Mouse (Mus musculus) forebrain, embryonic 13.5 days (tissue): Measurements from ENCODE around the gene Ckmt2. TPM values are rescaled to one million over a fixed set of nuclear protein-coding genes. Genes with fewer than 3 reads are reported as not detected.
A peak's percentile ranks its signal among the peaks of the same experiment; 100 is the strongest.

ENCODE experiments used
- ATAC-seq: fragments of 200-750 bp; cut with Nextera tagmentation; 2 replicates; pipeline ENCODE4 v1.8.0; 2017
- H3K27ac ChIP-seq: fragments of 300-500 bp; sonication (generic); 2 replicates; pipeline ENCODE4 v1.5.1; 2015; ENCODE audit warnings: inconsistent platforms, mild to moderate bottlenecking, moderate library complexity
- H3K27me3 ChIP-seq: fragments of 300-500 bp; sonication (generic); 2 replicates; pipeline ENCODE4 v1.6.1; 2015; ENCODE audit warnings: mild to moderate bottlenecking, inconsistent platforms
- H3K36me3 ChIP-seq: fragments of 300-500 bp; sonication (generic); 2 replicates; pipeline ENCODE4 v1.6.1; 2015; ENCODE audit warnings: mild to moderate bottlenecking, inconsistent platforms; ENCODE audit not compliant: poor library complexity, severe bottlenecking
- H3K4me1 ChIP-seq: fragments of 300-500 bp; sonication (generic); 2 replicates; pipeline ENCODE4 v1.6.1; 2015; ENCODE audit warnings: inconsistent platforms
- H3K4me2 ChIP-seq: fragments of 300-500 bp; sonication (generic); 2 replicates; pipeline ENCODE4 v1.6.1; 2015; ENCODE audit warnings: inconsistent platforms, mild to moderate bottlenecking, moderate library complexity
- H3K4me3 ChIP-seq: fragments of 300-500 bp; sonication (generic); 2 replicates; pipeline ENCODE4 v1.5.1; 2015; ENCODE audit warnings: mild to moderate bottlenecking, inconsistent platforms
- H3K9ac ChIP-seq: fragments of 300-500 bp; sonication (generic); 2 replicates; pipeline ENCODE4 v1.6.1; 2015; ENCODE audit warnings: mild to moderate bottlenecking, inconsistent platforms
- H3K9me3 ChIP-seq: fragments of 300-500 bp; sonication (generic); replicated peaks from 2 replicates; pipeline ENCODE4 v1.6.1; 2016; ENCODE audit warnings: inconsistent platforms
- whole genome bisulfite sequencing: fragments of 180-500 bp; shearing (Covaris S2); methylation state at CpG from one replicate; pipeline ENCODE4 v1.1.7; 2015; 5-methylcytosine and 5-hydroxymethylcytosine counted together
- polyA plus RNA-seq: library from polyadenylated mRNA; unstranded; fragments of >200 nt; fragmentation: Nextera tagmentation; extraction: Ambion mirVana; gene quantifications from 2 replicates; pipeline ENCODE4 v1.2.1, GENCODE M21; 2015

Gene Ckmt2
- not detected in 2 replicates for polyA plus RNA-seq

DNA sequence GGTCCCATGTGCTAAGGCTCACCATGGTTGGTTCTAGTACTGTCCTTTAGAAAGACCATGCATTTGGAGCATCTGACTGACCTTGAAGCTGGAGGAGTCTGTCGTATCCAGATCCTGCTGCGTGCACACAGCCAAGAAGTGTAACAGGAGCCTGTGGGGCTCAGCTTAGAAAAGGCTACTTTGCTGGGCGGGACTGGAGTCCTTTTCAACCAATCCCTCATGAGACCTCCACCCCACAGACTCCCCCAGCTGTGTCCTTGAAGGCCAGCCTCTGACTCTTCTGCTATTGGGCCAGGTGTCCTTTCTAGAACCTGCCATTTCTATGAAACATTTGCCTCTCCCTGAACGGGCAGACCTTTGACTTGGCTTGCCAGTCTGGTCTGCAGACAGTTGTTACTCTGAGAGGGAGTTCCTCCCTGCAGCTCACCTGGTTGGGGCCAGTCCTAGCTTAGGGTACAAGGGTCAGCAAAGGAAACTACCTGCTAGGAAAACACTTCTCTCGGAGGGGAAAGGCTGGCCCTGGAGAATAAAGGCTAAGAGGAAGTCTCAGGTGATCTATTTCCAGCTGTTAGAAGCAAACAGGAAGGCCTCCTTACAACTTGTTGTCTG, at the start of gene Ckmt2:
Gene Ckmt2, minus strand, starts transcription at position 145 of the 609 bp plus-strand sequence.
- Histone ChIP-seq H3K36me3 (no peaks in the 10 kb centered on the region), H3K27me3 (no peaks in the 10 kb centered on the region), H3K9ac (no peak within 1 kb of the TSS), H3K4me3 (no peak within 1 kb of the TSS), H3K9me3 (no peaks in the 10 kb centered on the region), H3K4me1 (no peaks in the 10 kb centered on the region), H3K4me2 (no peak within 1 kb of the TSS), H3K27ac (no peak within 1 kb of the TSS)
- no peak for ATAC-seq
- WGBS, result 80% methylated on average over 5 of the region's 5 CpGs

- Histone ChIP-seq H3K9ac (no peak overlapping the region), H3K27ac (no peak overlapping the region), H3K4me2 (no peak overlapping the region), H3K9me3 (no peaks in the 10 kb centered on the region), H3K4me3 (no peak overlapping the region), H3K36me3 (no peaks in the 10 kb centered on the region), H3K4me1 (peaks cover 5% of the 10 kb centered on the region), H3K27me3 (no peaks in the 10 kb centered on the region)
- 74% methylated on average over 3 of the region's 3 CpGs for WGBS
- ATAC-seq, result no peak
These were observed 44.3 kb upstream of the Ckmt2 start for GRCm38 (mm10) chr13:91921010-91921409.

GRCm38 (mm10) chr13:91918764-91919163, 42.1 kb upstream of the Ckmt2 start:
- WGBS, result 72% methylated on average over 5 of the region's 5 CpGs
- Histone ChIP-seq H3K4me1 (peaks cover 17% of the 10 kb centered on the region), H3K4me2 (no peak overlapping the region), H3K4me3 (no peak overlapping the region), H3K27me3 (no peaks in the 10 kb centered on the region), H3K9me3 (no peaks in the 10 kb centered on the region), H3K27ac (no peak overlapping the region), H3K36me3 (no peaks in the 10 kb centered on the region), H3K9ac (no peak overlapping the region)
- ATAC-seq, result no peak

GRCm38 (mm10) chr13:91917835-91918234, 41.1 kb upstream of the Ckmt2 start:
- no peak overlapping the region for H3K27ac ChIP-seq

GRCm38 (mm10) chr13:91916308-91916707, 39.6 kb upstream of the Ckmt2 start:
- Histone ChIP-seq H3K4me1 (peaks cover 17% of the 10 kb centered on the region), H3K27me3 (no peaks in the 10 kb centered on the region), H3K9ac (no peak overlapping the region), H3K9me3 (no peaks in the 10 kb centered on the region), H3K4me3 (no peak overlapping the region), H3K27ac (no peak overlapping the region), H3K36me3 (no peaks in the 10 kb centered on the region), H3K4me2 (peak overlapping the region; percentile 40; the same call in 1 of the 2 replicates)
- 83% methylated on average over 5 of the region's 5 CpGs for WGBS
- peak; percentile 1; the same call in 1 of the 2 replicates for ATAC-seq

More at GRCm38 (mm10) chr13:91917835-91918234, 41.1 kb upstream of the Ckmt2 start:
- H3K36me3 ChIP-seq, result no peaks in the 10 kb centered on the region
- no peak for ATAC-seq
- no peak overlapping the region for H3K4me2 ChIP-seq
- H3K9me3 ChIP-seq, result no peaks in the 10 kb centered on the region
- 88% methylated on average over 2 of the region's 2 CpGs for WGBS
- H3K27me3 ChIP-seq, result no peaks in the 10 kb centered on the region
- H3K4me3 ChIP-seq, result no peak overlapping the region
- peaks cover 17% of the 10 kb centered on the region for H3K4me1 ChIP-seq
- H3K9ac ChIP-seq, result no peak overlapping the region

- 30% methylated on average over 6 of the region's 6 CpGs for WGBS
- Histone ChIP-seq H3K27me3 (no peaks in the 10 kb centered on the region), H3K4me2 (peak overlapping the region; percentile 40), H3K36me3 (no peaks in the 10 kb centered on the region), H3K9me3 (no peaks in the 10 kb centered on the region), H3K27ac (0 out of 2 replicates have a peak overlapping the region, but pooled peaks have one; percentile 12), H3K4me3 (no peak overlapping the region), H3K9ac (no peak overlapping the region), H3K4me1 (peaks cover 17% of the 10 kb centered on the region)
- peak; percentile 86 for ATAC-seq
These were observed 39.0 kb upstream of the Ckmt2 start for GRCm38 (mm10) chr13:91915582-91916239.

DNA sequence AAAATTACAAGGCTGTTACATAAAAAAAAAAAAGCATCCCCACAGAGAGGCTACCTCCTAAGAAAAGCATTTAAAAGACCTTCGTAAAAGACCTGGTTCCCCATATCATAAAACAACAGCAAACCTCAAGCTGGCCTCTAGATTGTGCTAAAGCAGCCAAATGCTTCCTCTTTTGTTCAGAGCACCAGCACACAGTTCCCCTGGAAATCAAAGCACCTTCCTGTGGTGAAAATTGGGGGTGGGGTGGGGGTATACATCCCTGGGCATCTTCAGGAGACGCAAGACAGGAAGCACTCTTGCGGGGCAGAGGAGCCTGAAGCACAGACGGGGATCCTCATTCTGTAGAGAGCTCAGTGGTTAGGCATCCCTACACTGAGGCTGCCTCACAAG, 38.5 kb upstream of the Ckmt2 start:
- 22% methylated on average over 4 of the region's 4 CpGs for WGBS
- H3K4me2 ChIP-seq, result peak overlapping the region; percentile 40
- ATAC-seq, result no peak

GRCm38 (mm10) chr13:91911652-91912051, 35.0 kb upstream of the Ckmt2 start:
- Histone ChIP-seq H3K4me1 (peaks cover 17% of the 10 kb centered on the region), H3K4me2 (no peak overlapping the region), H3K9me3 (no peaks in the 10 kb centered on the region), H3K36me3 (no peaks in the 10 kb centered on the region), H3K27me3 (no peaks in the 10 kb centered on the region), H3K4me3 (no peak overlapping the region), H3K27ac (no peak overlapping the region), H3K9ac (no peak overlapping the region)
- ATAC-seq, result no peak

More for the DNA sequence above, 38.5 kb upstream of the Ckmt2 start:
- H3K27me3 ChIP-seq, result no peaks in the 10 kb centered on the region
- H3K4me3 ChIP-seq, result no peak overlapping the region
- no peaks in the 10 kb centered on the region for H3K36me3 ChIP-seq
- H3K27ac ChIP-seq, result peak overlapping the region; percentile 12; the same call in 1 of the 2 replicates
- peaks cover 17% of the 10 kb centered on the region for H3K4me1 ChIP-seq
- H3K9me3 ChIP-seq, result no peaks in the 10 kb centered on the region
- no peak overlapping the region for H3K9ac ChIP-seq

DNA sequence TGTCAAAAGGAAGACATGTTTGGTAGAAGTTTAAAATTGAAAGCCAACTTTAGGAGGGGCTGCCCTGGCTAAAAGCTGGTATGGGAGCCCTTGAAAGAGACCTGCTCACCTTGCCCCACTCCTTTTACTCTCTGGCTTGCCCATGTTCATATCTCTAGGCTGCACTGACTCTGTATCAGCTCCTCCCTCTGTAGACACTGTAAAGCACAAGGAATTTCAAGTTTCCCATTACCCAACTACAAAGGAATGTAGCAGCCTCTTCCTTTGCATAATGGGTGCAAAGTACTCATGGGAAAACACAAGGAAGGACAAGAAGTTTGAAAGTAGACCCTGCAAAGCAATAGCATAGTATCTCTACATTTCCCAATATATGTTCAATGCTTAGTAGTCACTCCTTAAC, 34.5 kb upstream of the Ckmt2 start:
- Histone ChIP-seq H3K9ac (no peak overlapping the region), H3K9me3 (no peaks in the 10 kb centered on the region)
- no peak for ATAC-seq

GRCm38 (mm10) chr13:91908202-91908980, 31.7 kb upstream of the Ckmt2 start:
- H3K4me3 ChIP-seq, result no peak overlapping the region
- no peak overlapping the region for H3K4me2 ChIP-seq
- no peak overlapping the region for H3K9ac ChIP-seq
- H3K27me3 ChIP-seq, result no peaks in the 10 kb centered on the region
- H3K27ac ChIP-seq, result no peak overlapping the region
- ATAC-seq, result peak; percentile 90
- H3K9me3 ChIP-seq, result no peaks in the 10 kb centered on the region
- no peaks in the 10 kb centered on the region for H3K36me3 ChIP-seq
- 36% methylated on average over 10 of the region's 10 CpGs for WGBS
- no peaks in the 10 kb centered on the region for H3K4me1 ChIP-seq

More for the DNA sequence above, 34.5 kb upstream of the Ckmt2 start:
- H3K4me2 ChIP-seq, result no peak overlapping the region
- H3K4me3 ChIP-seq, result no peak overlapping the region
- no peak overlapping the region for H3K27ac ChIP-seq
- peaks cover 14% of the 10 kb centered on the region for H3K4me1 ChIP-seq
- no peaks in the 10 kb centered on the region for H3K36me3 ChIP-seq
- H3K27me3 ChIP-seq, result no peaks in the 10 kb centered on the region

DNA sequence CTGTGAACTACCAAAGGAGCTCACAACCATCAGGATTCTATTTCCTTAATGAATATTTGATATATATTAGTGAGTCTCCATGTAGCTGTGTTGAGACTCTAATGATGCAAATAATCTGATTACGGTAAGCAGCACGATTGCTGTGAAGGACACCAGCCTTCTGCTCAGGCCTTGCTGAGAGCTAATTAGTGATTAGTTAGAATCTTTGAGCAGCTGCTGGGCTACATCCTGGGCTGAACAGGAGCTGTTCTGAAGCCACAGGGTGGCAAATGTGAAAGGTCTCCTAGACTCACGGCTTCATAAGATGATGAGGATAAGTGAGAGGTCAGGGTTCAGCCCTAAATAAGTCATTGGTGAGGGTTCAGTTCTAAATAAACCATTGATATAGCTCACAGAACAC, 29.7 kb upstream of the Ckmt2 start:
- H3K9ac ChIP-seq, result no peak overlapping the region
- ATAC-seq, result peak; percentile 42; the same call in 1 of the 2 replicates
- H3K4me2 ChIP-seq, result no peak overlapping the region
- no peaks in the 10 kb centered on the region for H3K9me3 ChIP-seq
- H3K4me1 ChIP-seq, result no peaks in the 10 kb centered on the region
- H3K36me3 ChIP-seq, result no peaks in the 10 kb centered on the region
- WGBS, result 36% methylated on average over 3 of the region's 3 CpGs
- H3K27me3 ChIP-seq, result no peaks in the 10 kb centered on the region
- H3K4me3 ChIP-seq, result no peak overlapping the region
- no peak overlapping the region for H3K27ac ChIP-seq

DNA sequence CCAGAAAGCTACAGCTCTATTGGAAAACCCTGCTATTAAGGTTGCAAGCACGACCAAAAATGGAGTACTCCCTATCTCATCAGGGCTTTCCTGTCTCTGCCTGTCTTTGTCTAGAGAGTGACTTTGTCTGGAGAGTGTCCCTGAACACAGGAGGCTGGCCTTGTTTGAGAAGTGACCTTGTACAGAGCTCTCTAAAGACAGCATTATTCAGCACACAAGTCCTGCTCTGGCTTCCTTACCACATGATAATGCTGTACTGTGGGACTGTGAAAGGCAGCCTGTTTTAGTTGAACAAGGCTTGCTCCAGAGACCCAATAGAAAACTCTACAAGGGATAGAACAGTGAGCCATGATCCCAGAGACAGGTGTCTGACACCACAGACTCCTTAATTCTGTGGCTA, 19.8 kb upstream of the Ckmt2 start:
- Histone ChIP-seq H3K27me3 (peaks cover 5% of the 10 kb centered on the region), H3K36me3 (no peaks in the 10 kb centered on the region), H3K4me1 (no peaks in the 10 kb centered on the region), H3K4me3 (no peak overlapping the region), H3K9ac (no peak overlapping the region), H3K9me3 (no peaks in the 10 kb centered on the region), H3K4me2 (no peak overlapping the region), H3K27ac (no peak overlapping the region)
- whole genome bisulfite sequencing, result 67% methylated on average over 1 of the region's 1 CpGs
- ATAC-seq, result no peak
